Mouse (Mus musculus) fibroblast of lung, adult 2 months (primary cell): Measurements from ENCODE around the gene Ophn1.

ENCODE experiments used
- DNase-seq: peaks from one replicate; pipeline ENCODE4 v3.0.0-alpha.2; 2011; ENCODE audit warnings: low read depth

The Ophn1 gene

GRCm38 (mm10) chrX:98890406-98891116 is at the start of gene Ophn1:
TSS of gene Ophn1 (minus strand) at chrX:98891025.
- DNase-seq, result peak; percentile 13

GRCm38 (mm10) chrX:98937555-98938294 is 46.9 kb upstream of the Ophn1 start:
- DNase-seq, result peak; percentile 79

GRCm38 (mm10) chrX:98936707-98937554 is 46.1 kb upstream of the Ophn1 start:
- peak; percentile 91 for DNase-seq

- peak; percentile 26 for DNase-seq
Observed at GRCm38 (mm10) chrX:98936101-98936500, 45.3 kb upstream of the Ophn1 start, which contains the start of gene Yipf6. TSS of gene Yipf6 (plus strand) at chrX:98936316.

GRCm38 (mm10) chrX:98919423-98919822 is 28.6 kb upstream of the Ophn1 start:
- DNase-seq, result peak; percentile 39

GRCm38 (mm10) chrX:98908910-98909309 is 18.1 kb upstream of the Ophn1 start:
- DNase-seq, result no peak

GRCm38 (mm10) chrX:98904226-98904625 is 13.4 kb upstream of the Ophn1 start:
- DNase-seq, result no peak

GRCm38 (mm10) chrX:98898307-98898706 is 7.5 kb upstream of the Ophn1 start:
- DNase-seq, result peak; percentile 64

GRCm38 (mm10) chrX:98890072-98890405 is 786 bp downstream of the Ophn1 start:
- no peak for DNase-seq

- DNase-seq, result no peak
Observed at GRCm38 (mm10) chrX:98881983-98882382, 8.8 kb downstream of the Ophn1 start.

- no peak for DNase-seq
Observed at GRCm38 (mm10) chrX:98881085-98881484, 9.7 kb downstream of the Ophn1 start.

- no peak for DNase-seq
Observed at GRCm38 (mm10) chrX:98880314-98880713, 10.5 kb downstream of the Ophn1 start.

GRCm38 (mm10) chrX:98875144-98875543 is 15.7 kb downstream of the Ophn1 start:
- DNase-seq, result no peak

- no peak for DNase-seq
Observed at GRCm38 (mm10) chrX:98874086-98874485, 16.7 kb downstream of the Ophn1 start.

GRCm38 (mm10) chrX:98872064-98872463 is 18.8 kb downstream of the Ophn1 start:
- no peak for DNase-seq

GRCm38 (mm10) chrX:98870541-98870940 is 20.3 kb downstream of the Ophn1 start:
- DNase-seq, result no peak

GRCm38 (mm10) chrX:98869735-98870134 is 21.1 kb downstream of the Ophn1 start:
- no peak for DNase-seq

GRCm38 (mm10) chrX:98869165-98869564 is 21.7 kb downstream of the Ophn1 start:
- DNase-seq, result no peak

- DNase-seq, result no peak
Observed at GRCm38 (mm10) chrX:98860167-98860566, 30.7 kb downstream of the Ophn1 start.

GRCm38 (mm10) chrX:98856046-98856445 is 34.8 kb downstream of the Ophn1 start:
- peak; percentile 57 for DNase-seq

- no peak for DNase-seq
Observed at GRCm38 (mm10) chrX:98850869-98851268, 40.0 kb downstream of the Ophn1 start.

- DNase-seq, result no peak
Observed at GRCm38 (mm10) chrX:98841606-98842005, 49.2 kb downstream of the Ophn1 start.

GRCm38 (mm10) chrX:98835989-98836388 is 54.8 kb downstream of the Ophn1 start:
- no peak for DNase-seq
